Mouse (Mus musculus): ENCODE results near the gene Skp1a. TPM values are rescaled to one million over a fixed set of nuclear protein-coding genes. Genes with fewer than 3 reads are reported as not detected.

Skp1a gene
- polyA plus RNA-seq, 1 experiment from 2014 or later: 530 TPM

DNA sequence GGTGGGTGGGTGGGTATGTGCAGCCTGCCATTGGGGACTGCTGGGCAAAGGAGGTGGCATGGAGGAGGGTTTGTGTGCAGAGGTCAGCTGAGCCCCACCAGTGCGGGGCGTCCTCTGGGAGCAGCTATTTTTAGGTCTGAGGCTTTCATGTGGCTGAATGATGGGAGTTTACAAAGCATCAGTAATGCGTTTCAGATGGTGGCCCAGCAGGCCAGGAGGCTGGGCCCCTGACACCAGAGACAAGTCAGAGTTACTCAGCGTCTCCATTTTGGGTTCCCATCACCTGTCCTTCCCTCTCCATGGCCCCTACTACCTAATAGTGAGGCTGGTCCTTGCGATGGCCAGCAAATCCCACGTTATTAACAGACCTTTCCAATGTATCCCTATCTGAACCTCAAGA lies 40.8 kb downstream of the Skp1a start:
- Histone ChIP-seq H3K36me3 (no peaks in the 10 kb centered on the region), H3K27ac (ENCODE audit: poor library complexity, severe bottlenecking) (0 out of 2 replicates have a peak overlapping the region, but pooled peaks have one; percentile 5), H3K4me2 (no peak overlapping the region), H3K4me3 (no peak overlapping the region), H3K4me1 (replicated peaks) (peaks cover 57% of the 10 kb centered on the region), H3K9me3 (replicated peaks) (no peaks in the 10 kb centered on the region), H3K27me3 (replicated peaks) (no peaks in the 10 kb centered on the region), H3K9ac (no peak overlapping the region; the same call in 1 of the 2 replicates)
- ATAC-seq (ENCODE audit: insufficient number of reproducible peaks, low FRiP score): no peak
- 51% methylated on average over 6 of the region's 6 CpGs for WGBS

GRCm38 (mm10) chr11:52273183-52273941 lies 41.6 kb downstream of the Skp1a start:
- no peak overlapping the region; the same call in 1 of the 2 replicates for H3K9ac ChIP-seq
- ATAC-seq (ENCODE audit: insufficient number of reproducible peaks, low FRiP score): no peak
- WGBS: 54% methylated on average over 11 of the region's 11 CpGs
- H3K9me3 ChIP-seq (replicated peaks): no peaks in the 10 kb centered on the region
- no peak overlapping the region for H3K4me3 ChIP-seq
- H3K4me1 ChIP-seq (replicated peaks): peaks cover 49% of the 10 kb centered on the region
- no peaks in the 10 kb centered on the region for H3K27me3 ChIP-seq (replicated peaks)
- no peak overlapping the region for H3K4me2 ChIP-seq
- H3K36me3 ChIP-seq: 0 out of 2 replicates have a peak, but pooled peaks cover 4% of the 10 kb centered on the region
- H3K27ac ChIP-seq (ENCODE audit: poor library complexity, severe bottlenecking): no peak overlapping the region; the same call in 1 of the 2 replicates

- Histone ChIP-seq H3K27ac (ENCODE audit: poor library complexity, severe bottlenecking) (no peak overlapping the region), H3K4me3 (no peak overlapping the region), H3K4me1 (replicated peaks) (peaks cover 44% of the 10 kb centered on the region), H3K36me3 (0 out of 2 replicates have a peak, but pooled peaks cover 4% of the 10 kb centered on the region), H3K9me3 (replicated peaks) (no peaks in the 10 kb centered on the region), H3K9ac (no peak overlapping the region), H3K27me3 (replicated peaks) (no peaks in the 10 kb centered on the region), H3K4me2 (no peak overlapping the region)
- 75% methylated on average over 4 of the region's 4 CpGs for WGBS
- ATAC-seq (ENCODE audit: insufficient number of reproducible peaks, low FRiP score): no peak
Observed at GRCm38 (mm10) chr11:52273942-52274330, 42.1 kb downstream of the Skp1a start.

GRCm38 (mm10) chr11:52274456-52275112 lies 42.8 kb downstream of the Skp1a start:
- Histone ChIP-seq H3K36me3 (0 out of 2 replicates have a peak, but pooled peaks cover 6% of the 10 kb centered on the region), H3K4me1 (replicated peaks) (peaks cover 38% of the 10 kb centered on the region), H3K27ac (ENCODE audit: poor library complexity, severe bottlenecking) (no peak overlapping the region), H3K4me2 (no peak overlapping the region), H3K4me3 (no peak overlapping the region), H3K9ac (peak overlapping the region; percentile 4; the same call in 1 of the 2 replicates), H3K27me3 (replicated peaks) (no peaks in the 10 kb centered on the region), H3K9me3 (replicated peaks) (no peaks in the 10 kb centered on the region)
- 85% methylated on average over 20 of the region's 20 CpGs for WGBS
- ATAC-seq (ENCODE audit: insufficient number of reproducible peaks, low FRiP score): no peak

DNA sequence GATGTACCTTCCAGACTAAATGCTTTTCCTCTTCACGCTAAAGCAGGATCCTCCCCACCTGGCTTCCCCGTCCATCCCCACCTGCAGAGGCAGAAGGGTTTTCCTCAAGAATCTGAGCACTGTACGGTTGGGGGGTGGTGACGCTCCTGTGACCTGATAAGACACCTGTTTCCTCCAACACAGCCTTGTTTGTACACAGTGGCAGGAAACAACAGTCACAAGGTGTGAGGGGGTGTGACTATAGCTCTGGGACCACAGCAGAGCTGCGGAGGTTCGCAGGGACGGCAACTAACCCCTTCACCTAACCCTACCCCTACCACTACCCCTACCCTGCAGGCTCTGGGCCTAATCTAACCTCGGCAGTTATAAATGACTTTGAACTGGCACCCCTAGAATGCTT lies 43.6 kb downstream of the Skp1a start:
- no peak overlapping the region for H3K9ac ChIP-seq
- 0 out of 2 replicates have a peak, but pooled peaks cover 7% of the 10 kb centered on the region for H3K36me3 ChIP-seq
- ATAC-seq (ENCODE audit: insufficient number of reproducible peaks, low FRiP score): no peak
- H3K4me3 ChIP-seq: no peak overlapping the region
- no peaks in the 10 kb centered on the region for H3K9me3 ChIP-seq (replicated peaks)
- H3K4me1 ChIP-seq (replicated peaks): peaks cover 38% of the 10 kb centered on the region
- no peaks in the 10 kb centered on the region for H3K27me3 ChIP-seq (replicated peaks)
- no peak overlapping the region for H3K4me2 ChIP-seq
- H3K27ac ChIP-seq (ENCODE audit: poor library complexity, severe bottlenecking): no peak overlapping the region
- WGBS: 72% methylated on average over 8 of the region's 8 CpGs

DNA sequence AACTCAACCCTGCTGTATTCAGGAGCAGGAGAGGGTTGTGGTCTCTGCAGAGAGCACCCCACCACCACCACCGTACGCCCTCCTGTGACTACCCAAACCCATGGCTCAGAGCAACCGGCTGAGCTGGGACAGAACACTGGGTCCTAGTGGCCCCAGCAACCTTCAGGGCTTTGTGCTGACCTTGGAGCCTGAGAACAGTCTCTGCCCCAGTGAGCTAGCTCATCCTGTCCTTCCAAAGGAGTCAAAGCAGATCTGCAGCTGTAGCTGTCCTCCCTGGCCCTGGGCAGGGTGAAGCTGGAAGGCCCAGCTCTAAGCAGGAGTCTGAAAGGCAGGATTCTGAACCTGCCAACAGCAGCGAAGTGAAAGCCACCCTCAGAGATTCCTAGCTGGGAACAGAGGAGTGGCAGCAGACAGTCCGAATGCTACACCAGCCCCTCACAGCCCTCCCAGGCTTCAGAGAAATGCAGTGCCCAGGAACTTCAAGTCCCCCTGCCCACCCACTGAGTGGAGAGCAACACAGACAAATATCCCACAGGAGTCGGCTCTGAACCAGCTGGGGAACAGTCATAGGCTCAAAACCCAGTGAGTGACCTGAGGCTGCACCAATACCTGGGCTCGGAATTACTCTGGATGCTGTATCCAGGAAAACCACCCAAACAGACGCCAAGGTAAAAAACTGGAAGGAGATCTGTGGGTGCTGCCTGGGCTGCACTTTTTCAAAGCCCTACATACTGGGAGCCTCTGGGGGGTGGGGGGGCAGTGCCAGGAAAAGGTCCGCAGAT lies 44.2 kb downstream of the Skp1a start:
- Histone ChIP-seq H3K27ac (ENCODE audit: poor library complexity, severe bottlenecking) (no peak overlapping the region), H3K36me3 (0 out of 2 replicates have a peak, but pooled peaks cover 7% of the 10 kb centered on the region), H3K27me3 (replicated peaks) (no peaks in the 10 kb centered on the region), H3K4me3 (no peak overlapping the region), H3K9me3 (replicated peaks) (no peaks in the 10 kb centered on the region), H3K9ac (no peak overlapping the region), H3K4me1 (replicated peaks) (peaks cover 38% of the 10 kb centered on the region), H3K4me2 (no peak overlapping the region)
- ATAC-seq (ENCODE audit: insufficient number of reproducible peaks, low FRiP score): no peak
- 69% methylated on average over 9 of the region's 9 CpGs for WGBS

GRCm38 (mm10) chr11:52276961-52277391 lies 45.2 kb downstream of the Skp1a start:
- no peak overlapping the region for H3K27ac ChIP-seq (ENCODE audit: poor library complexity, severe bottlenecking)
- peaks cover 38% of the 10 kb centered on the region for H3K4me1 ChIP-seq (replicated peaks)
- no peaks in the 10 kb centered on the region for H3K27me3 ChIP-seq (replicated peaks)
- H3K4me3 ChIP-seq: no peak overlapping the region
- H3K9me3 ChIP-seq (replicated peaks): no peaks in the 10 kb centered on the region
- H3K4me2 ChIP-seq: no peak overlapping the region
- 0 out of 2 replicates have a peak, but pooled peaks cover 7% of the 10 kb centered on the region for H3K36me3 ChIP-seq
- WGBS: 87% methylated on average over 8 of the region's 8 CpGs
- no peak overlapping the region for H3K9ac ChIP-seq
- no peak for ATAC-seq (ENCODE audit: insufficient number of reproducible peaks, low FRiP score)

DNA sequence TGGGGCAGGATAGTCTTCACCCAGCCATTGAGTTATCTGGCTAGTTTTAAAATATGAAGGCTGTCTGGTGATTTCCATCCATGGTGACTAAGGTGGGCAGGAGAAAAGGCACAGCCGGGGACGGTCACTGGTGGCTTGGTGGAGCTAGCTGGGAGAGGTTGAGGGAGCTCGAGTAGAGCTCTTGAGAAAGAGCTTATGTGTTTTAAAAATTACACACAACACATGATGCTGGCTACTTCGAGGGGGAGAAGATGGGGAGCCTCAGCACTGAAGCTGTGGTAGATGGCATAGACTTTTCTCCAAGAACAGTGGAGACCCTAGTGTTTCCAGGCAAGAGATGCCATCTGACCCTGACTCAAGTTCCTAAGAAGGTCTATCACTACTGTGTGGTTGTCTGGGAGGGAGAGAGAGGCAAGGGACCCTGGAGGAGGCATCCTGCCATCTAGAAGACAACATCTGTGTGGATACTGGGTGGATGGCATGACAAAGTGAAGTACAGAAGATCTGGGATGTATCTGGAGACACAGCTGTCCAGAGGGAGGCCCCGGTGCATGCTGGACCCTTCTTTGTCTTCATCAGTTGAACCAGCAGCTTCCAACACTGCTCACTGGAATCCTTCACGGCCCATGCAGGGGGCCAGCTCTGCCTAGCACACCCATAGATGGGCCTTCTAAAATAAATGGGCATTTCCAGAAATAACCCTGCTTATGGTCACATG lies 45.8 kb downstream of the Skp1a start:
- H3K9me3 ChIP-seq (replicated peaks): no peaks in the 10 kb centered on the region
- ATAC-seq (ENCODE audit: insufficient number of reproducible peaks, low FRiP score): no peak
- 0 out of 2 replicates have a peak, but pooled peaks cover 7% of the 10 kb centered on the region for H3K36me3 ChIP-seq
- no peaks in the 10 kb centered on the region for H3K27me3 ChIP-seq (replicated peaks)
- no peak overlapping the region for H3K27ac ChIP-seq (ENCODE audit: poor library complexity, severe bottlenecking)
- H3K4me3 ChIP-seq: no peak overlapping the region
- no peak overlapping the region for H3K4me2 ChIP-seq
- H3K9ac ChIP-seq: no peak overlapping the region
- peaks cover 32% of the 10 kb centered on the region for H3K4me1 ChIP-seq (replicated peaks)
- WGBS: 82% methylated on average over 6 of the region's 6 CpGs

DNA sequence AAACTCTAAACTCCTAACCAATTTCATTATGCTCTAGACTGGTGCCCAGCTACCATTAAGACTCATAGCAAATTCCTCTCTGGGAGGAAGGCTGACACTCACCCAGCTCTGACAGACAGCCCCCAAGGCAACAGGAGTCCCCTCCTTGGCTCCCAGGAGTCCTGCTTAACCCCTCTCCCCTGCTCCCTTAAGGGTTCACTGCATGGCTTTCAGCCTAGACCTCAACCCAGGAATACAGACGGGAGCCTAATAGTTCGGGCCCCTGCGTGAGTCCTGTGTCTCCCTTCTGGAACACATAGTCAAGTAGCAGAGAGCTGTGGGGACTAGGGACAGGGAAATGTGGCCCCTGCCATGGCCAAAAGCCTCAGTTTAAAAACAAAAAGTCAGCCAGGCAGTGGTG lies 46.4 kb downstream of the Skp1a start:
- H3K9me3 ChIP-seq (replicated peaks): no peaks in the 10 kb centered on the region
- no peaks in the 10 kb centered on the region for H3K27me3 ChIP-seq (replicated peaks)
- H3K36me3 ChIP-seq: 0 out of 2 replicates have a peak, but pooled peaks cover 7% of the 10 kb centered on the region
- no peak for ATAC-seq (ENCODE audit: insufficient number of reproducible peaks, low FRiP score)
- WGBS: 84% methylated on average over 3 of the region's 3 CpGs
- H3K4me1 ChIP-seq (replicated peaks): peaks cover 26% of the 10 kb centered on the region
- H3K27ac ChIP-seq (ENCODE audit: poor library complexity, severe bottlenecking): no peak overlapping the region
- no peak overlapping the region for H3K4me2 ChIP-seq
- no peak overlapping the region for H3K9ac ChIP-seq
- no peak overlapping the region for H3K4me3 ChIP-seq

GRCm38 (mm10) chr11:52278991-52279390 lies 47.2 kb downstream of the Skp1a start:
- no peak for ATAC-seq (ENCODE audit: insufficient number of reproducible peaks, low FRiP score)
- H3K27ac ChIP-seq (ENCODE audit: poor library complexity, severe bottlenecking): no peak overlapping the region
- no peak overlapping the region for H3K9ac ChIP-seq
- H3K9me3 ChIP-seq (replicated peaks): no peaks in the 10 kb centered on the region
- no peak overlapping the region for H3K4me3 ChIP-seq
- H3K4me2 ChIP-seq: no peak overlapping the region
- H3K4me1 ChIP-seq (replicated peaks): peaks cover 28% of the 10 kb centered on the region
- no peaks in the 10 kb centered on the region for H3K27me3 ChIP-seq (replicated peaks)
- 0 out of 2 replicates have a peak, but pooled peaks cover 7% of the 10 kb centered on the region for H3K36me3 ChIP-seq
- WGBS: 91% methylated on average over 6 of the region's 6 CpGs

All from heart, embryonic 12.5 days (tissue).